ENCODE assay signal across 25 mouse cellular contexts in the genomic region with DNA sequence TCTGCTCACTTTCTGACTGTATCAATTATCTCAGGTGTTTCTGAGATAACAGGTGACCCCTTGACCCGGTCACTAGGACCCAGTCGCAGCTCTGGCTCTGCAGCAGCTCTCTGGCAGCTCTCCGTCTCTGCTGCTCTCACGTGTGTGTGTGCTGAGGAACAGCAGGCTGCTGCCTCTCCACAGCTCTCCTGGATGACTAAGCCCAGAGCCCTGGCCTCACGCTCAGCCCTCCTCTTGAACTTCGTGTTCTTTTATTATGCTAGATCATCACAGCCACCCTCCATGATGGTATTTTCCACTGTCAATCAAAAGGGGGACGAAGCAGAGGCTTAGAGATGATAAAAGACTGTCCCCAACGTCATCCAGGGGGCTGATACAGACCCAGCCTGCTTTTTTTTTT. TPM values are rescaled to one million over a fixed set of nuclear protein-coding genes. Genes with fewer than 3 reads are reported as not detected.
DNase-seq lines count a peak whose midpoint lies in the region; ATAC-seq and TF ChIP-seq lines count a peak whose summit lies in the region.
"Had no signal": no experiment of that assay in that cellular context is flagged by ENCODE, and none has a peak within 500 bp of the region (broad histone marks: within the 10 kb centered on the region; RNA-seq: fewer than 3 reads in every experiment).

No protein-coding gene starts in this region.

- 0 out of 2 replicates have a peak, but pooled peaks cover 1% of the 10 kb centered on the region for H3K4me1 ChIP-seq in cortical plate, adult 2 months (ENCODE audit: control insufficient read depth, insufficient read depth, low read length)
- H3K4me1 ChIP-seq: heart, embryonic 10.5 days had no signal

- H3K27ac ChIP-seq in layer of hippocampus, adult 2 months = peak overlapping the region; percentile 28; the same call in 1 of the 2 replicates
- H3K27ac ChIP-seq in cortical plate, adult 2 months (ENCODE audit: insufficient read depth, low read length) = peak overlapping the region; percentile 56; the same call in 1 of the 2 replicates
- H3K27ac ChIP-seq: heart, embryonic 10.5 days; limb, embryonic 12.5 days; liver, embryonic 15.5 days; midbrain, embryonic 13.5 days had no signal

- no peak overlapping the region for H3K4me3 ChIP-seq in layer of hippocampus, adult 2 months
- H3K4me3 ChIP-seq in cortical plate, adult 2 months (ENCODE audit: insufficient read depth, low read length) = no peak overlapping the region
- H3K4me3 ChIP-seq: embryonic facial prominence, embryonic 12.5 days; erythroblast, embryonic 14.5 days; heart, embryonic 10.5 days; limb, embryonic 12.5 days; liver, embryonic 15.5 days; midbrain, embryonic 13.5 days had no signal

- ATAC-seq in frontal cortex, adult (ENCODE audit: low TSS enrichment) = peak; percentile 25
- ATAC-seq: forebrain, embryonic 14.5 days; hindbrain, embryonic 16.5 days; lung, postnatal 0 days; midbrain, embryonic 13.5 days had no signal

- no peak for DNase-seq in frontal cortex, postnatal 25 days (ENCODE audit: low spot score in 2 of 2)
- no peak for DNase-seq in layer of hippocampus, adult 2 months (ENCODE audit: low spot score in 2 of 2)
- no peak for DNase-seq in layer of hippocampus, adult 18-20 months (ENCODE audit: low spot score in 2 of 2)
- peak; percentile 40 for DNase-seq in NIH3T3 (ENCODE audit: low read depth)
- DNase-seq in testis, postnatal 14 days (ENCODE audit: low spot score) = no peak
- DNase-seq in frontal cortex, postnatal 36 days (ENCODE audit: low spot score in 2 of 2) = no peak
- DNase-seq: cerebellum, adult 9-11 months; gastrocnemius, postnatal 36 days; kidney, adult 9 months; kidney, postnatal 25 days; right cerebral cortex, postnatal 14 days had no signal

- no peak for TF ChIP-seq CTCF in layer of hippocampus, adult 2 months (conservative IDR thresholded peaks at IDR 0.05)
- no peak for TF ChIP-seq CTCF in cortical plate, adult 2 months (IDR thresholded peaks at IDR 0.05; ENCODE audit: extremely low read depth, insufficient read depth, low read length)

- 0 out of 2 replicates have a peak, but pooled peaks have one; percentile 31 for TF ChIP-seq POLR2A in cortical plate, adult 2 months (IDR thresholded peaks at IDR 0.05; ENCODE audit: extremely low read depth, insufficient read depth, low read length)

RNA-seq across cellular contexts. Expression of gene Rtl1, which starts 15.2 kb away (rescaled TPM):
- total RNA-seq in layer of hippocampus, adult 2 months (2021) = under 1 TPM; 0.10 to 0.15 TPM
- under 1 TPM; 0.08 to 0.17 TPM for total RNA-seq in layer of hippocampus, adult 18-20 months (2021)
- polyA plus RNA-seq in cortical plate, adult 2 months (2012; rRNA removed) = 0.02 and 0.04 TPM in 2 replicates
- total RNA-seq: CH12.LX; gastrocnemius, postnatal 36 days; megakaryocyte, adult 5-6 weeks had no signal
- polyA plus RNA-seq: spleen, adult 2 months had no signal
